Mouse (Mus musculus): ENCODE data around the gene Cwc27.

- TF ChIP-seq POLR2A (IDR thresholded peaks at IDR 0.05; ENCODE audit: insufficient read length, low read depth) (no peak), POLR2AphosphoS2 (IDR thresholded peaks at IDR 0.05; ENCODE audit: insufficient read length, low read depth) (no peak), MYOG (IDR thresholded peaks at IDR 0.05; ENCODE audit: control insufficient read depth in 1 of 3, insufficient read depth in 1 of 3, insufficient read length in 2 of 3, low read depth in 2 of 3) (no peak), MAX (IDR thresholded peaks at IDR 0.05; ENCODE audit: low read depth) (no peak), E2F4 (IDR thresholded peaks at IDR 0.05; ENCODE audit: insufficient read depth) (no peak), TCF12 (IDR thresholded peaks at IDR 0.05; ENCODE audit: insufficient read depth, poor library complexity, severe bottlenecking) (no peak), CEBPB (IDR thresholded peaks at IDR 0.05; ENCODE audit: insufficient read depth, poor library complexity, severe bottlenecking) (no peak), USF1 (IDR thresholded peaks at IDR 0.05; ENCODE audit: low read depth) (no peak), TCF3 (IDR thresholded peaks at IDR 0.05; ENCODE audit: insufficient read length, low read depth) (no peak), SRF (IDR thresholded peaks at IDR 0.05; ENCODE audit: control insufficient read depth, insufficient read length, low read depth) (no peak), REST (IDR thresholded peaks at IDR 0.05; ENCODE audit: insufficient read depth, insufficient read length) (no peak), MYOD1 (IDR thresholded peaks at IDR 0.05; ENCODE audit: control insufficient read depth in 1 of 3, insufficient read length in 2 of 3, low read depth in 2 of 3) (no peak)
These were observed 29.7 kb downstream of the Cwc27 start for GRCm38 (mm10) chr13:104787260-104787659.
